Mouse (Mus musculus): Measurements from ENCODE around the gene Unc13a. TPM values are rescaled to one million over a fixed set of nuclear protein-coding genes. Genes with fewer than 3 reads are reported as not detected.

The Unc13a gene
- polyA plus RNA-seq, 1 experiment, result 1.5 TPM

DNA sequence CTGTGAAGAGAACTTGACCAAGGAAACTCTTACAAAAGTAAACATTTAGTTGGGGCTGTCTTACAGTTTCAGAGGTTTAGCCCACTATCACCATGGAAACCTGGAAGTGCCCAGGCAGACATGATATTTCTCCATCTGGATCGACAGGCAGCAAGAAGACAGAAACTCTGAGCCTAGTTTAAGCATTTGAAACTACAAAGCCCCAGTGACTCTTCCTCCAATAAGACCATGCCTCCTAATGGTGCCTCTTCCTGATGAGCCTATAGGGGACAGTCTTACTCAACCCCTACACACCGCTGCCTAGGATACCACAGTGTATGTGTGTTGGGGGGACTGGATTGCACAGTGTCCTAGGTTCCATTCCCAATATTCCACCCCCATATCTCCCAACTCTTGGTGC, 2.5 kb upstream of the Unc13a start:
- no peak overlapping the region for H3ac ChIP-seq (ENCODE audit: control insufficient read depth, insufficient read length, low read depth)
- no peaks in the 10 kb centered on the region for H3K27me3 ChIP-seq (ENCODE audit: control insufficient read depth, insufficient read depth, insufficient read length)
- H3K4me3 ChIP-seq (ENCODE audit: insufficient read depth, poor library complexity, severe bottlenecking), result no peak overlapping the region
- no peak for TF ChIP-seq MYOG (IDR thresholded peaks at IDR 0.05; ENCODE audit: control insufficient read depth, extremely low read depth, insufficient read length)
- no peak for TF ChIP-seq CEBPB (IDR thresholded peaks at IDR 0.05; ENCODE audit: low read depth)
- TF ChIP-seq FOSL1 (IDR thresholded peaks at IDR 0.05; ENCODE audit: insufficient read depth, low read length, poor library complexity, severe bottlenecking), result no peak
- TF ChIP-seq MYOD1 (IDR thresholded peaks at IDR 0.05; ENCODE audit: control insufficient read depth, insufficient read length, low read depth), result no peak
- TF ChIP-seq USF1 (IDR thresholded peaks at IDR 0.05; ENCODE audit: low read depth), result no peak
- TF ChIP-seq CTCF (IDR thresholded peaks at IDR 0.05; ENCODE audit: control insufficient read depth, insufficient read depth, insufficient read length), result no peak
- TF ChIP-seq MAX (IDR thresholded peaks at IDR 0.05), result no peak
- no peaks in the 10 kb centered on the region for H3K79me3 ChIP-seq (ENCODE audit: low read depth)
- H3K36me3 ChIP-seq (ENCODE audit: control insufficient read depth, insufficient read depth), result no peaks in the 10 kb centered on the region
- no peaks in the 10 kb centered on the region for H3K79me2 ChIP-seq (ENCODE audit: control insufficient read depth, insufficient read depth)

DNA sequence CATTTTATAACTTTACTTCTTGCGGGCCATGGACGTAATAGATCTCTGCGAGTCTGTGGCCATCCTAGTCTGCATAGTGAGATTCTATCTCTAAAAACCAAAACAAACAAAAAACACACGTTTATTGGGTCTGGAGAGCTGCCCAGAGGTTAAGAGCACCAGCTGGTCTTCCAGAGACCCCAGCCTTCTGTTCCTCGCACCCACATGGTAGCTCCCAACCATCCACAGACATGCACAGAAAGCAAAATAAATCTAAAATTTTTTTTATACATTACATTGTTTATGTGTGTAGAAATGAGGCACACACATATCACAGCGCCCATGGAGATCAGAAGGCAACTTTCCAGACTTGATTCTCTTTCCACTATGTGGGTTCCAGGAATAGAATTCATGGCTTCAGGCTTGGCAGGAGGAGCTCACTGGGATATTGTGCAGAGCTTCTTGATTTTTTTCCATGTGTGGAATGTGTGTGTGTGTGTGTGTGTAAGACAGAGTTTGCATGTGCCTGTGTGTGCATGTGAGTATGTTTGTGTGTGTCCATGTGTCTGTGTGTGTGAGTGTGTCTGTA, 695 bp upstream of the Unc13a start:
- TF ChIP-seq MYOD1 (IDR thresholded peaks at IDR 0.05; ENCODE audit: control insufficient read depth, insufficient read length, low read depth) (no peak), FOSL1 (IDR thresholded peaks at IDR 0.05; ENCODE audit: insufficient read depth, low read length, poor library complexity, severe bottlenecking) (no peak), CTCF (IDR thresholded peaks at IDR 0.05; ENCODE audit: control insufficient read depth, insufficient read depth, insufficient read length) (no peak), MAX (IDR thresholded peaks at IDR 0.05) (no peak), CEBPB (IDR thresholded peaks at IDR 0.05; ENCODE audit: low read depth) (no peak), MYOG (IDR thresholded peaks at IDR 0.05; ENCODE audit: control insufficient read depth, extremely low read depth, insufficient read length) (no peak), USF1 (IDR thresholded peaks at IDR 0.05; ENCODE audit: low read depth) (no peak)
- Histone ChIP-seq H3K4me3 (ENCODE audit: insufficient read depth, poor library complexity, severe bottlenecking) (no peak overlapping the region), H3K27me3 (ENCODE audit: control insufficient read depth, insufficient read depth, insufficient read length) (no peaks in the 10 kb centered on the region), H3K79me2 (ENCODE audit: control insufficient read depth, insufficient read depth) (no peaks in the 10 kb centered on the region), H3K36me3 (ENCODE audit: control insufficient read depth, insufficient read depth) (no peaks in the 10 kb centered on the region), H3K79me3 (ENCODE audit: low read depth) (no peaks in the 10 kb centered on the region), H3ac (ENCODE audit: control insufficient read depth, insufficient read length, low read depth) (no peak overlapping the region)

DNA sequence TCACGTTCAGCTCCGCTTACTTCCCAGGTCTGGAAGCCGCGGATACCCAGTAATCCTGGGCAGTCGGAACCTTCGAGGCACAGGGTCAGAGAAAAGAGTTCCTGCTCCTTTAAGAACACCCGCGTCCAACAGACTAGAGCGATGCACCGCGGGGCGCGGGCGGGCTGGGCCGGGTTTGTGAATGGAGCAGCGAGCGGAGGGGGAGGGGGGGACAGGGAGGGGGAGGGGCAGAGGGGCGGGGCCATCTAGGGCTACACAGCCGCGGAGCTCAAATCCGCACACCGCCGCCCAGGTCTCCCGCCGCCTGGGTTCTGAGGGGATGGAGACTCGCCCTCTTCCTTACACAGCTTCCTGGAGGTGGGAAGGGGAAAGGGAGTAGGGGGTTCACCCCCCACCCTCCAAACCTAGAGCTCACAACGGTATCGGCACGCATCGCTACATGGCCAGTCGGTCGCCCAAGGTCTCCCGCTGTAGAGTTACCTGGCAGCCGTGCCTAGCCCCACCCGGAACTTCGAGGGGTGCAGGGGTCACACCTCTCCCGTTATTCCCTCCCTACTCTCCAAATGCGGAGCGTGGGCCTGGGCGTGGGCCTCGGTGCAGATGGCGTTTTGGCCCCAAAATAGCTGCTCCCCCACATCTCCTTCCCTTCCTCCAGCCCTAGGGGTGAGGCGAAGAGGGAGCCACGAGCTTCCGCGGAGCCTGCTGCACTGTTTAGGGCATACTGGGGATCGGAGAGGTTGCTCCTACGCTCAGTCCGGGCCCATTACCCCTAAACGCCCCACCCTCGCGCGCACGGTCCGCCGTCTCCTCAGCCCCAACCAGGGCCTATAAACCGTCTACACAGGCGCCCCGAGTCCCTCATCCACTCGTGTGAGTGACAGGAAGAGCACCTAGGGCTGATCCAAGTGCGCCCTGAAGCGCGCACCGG, 672 bp downstream of the Unc13a start:
- peak overlapping the region; percentile 32 for H3K4me3 ChIP-seq (ENCODE audit: insufficient read depth, poor library complexity, severe bottlenecking)
- H3K27me3 ChIP-seq (ENCODE audit: control insufficient read depth, insufficient read depth, insufficient read length), result no peaks in the 10 kb centered on the region

DNA sequence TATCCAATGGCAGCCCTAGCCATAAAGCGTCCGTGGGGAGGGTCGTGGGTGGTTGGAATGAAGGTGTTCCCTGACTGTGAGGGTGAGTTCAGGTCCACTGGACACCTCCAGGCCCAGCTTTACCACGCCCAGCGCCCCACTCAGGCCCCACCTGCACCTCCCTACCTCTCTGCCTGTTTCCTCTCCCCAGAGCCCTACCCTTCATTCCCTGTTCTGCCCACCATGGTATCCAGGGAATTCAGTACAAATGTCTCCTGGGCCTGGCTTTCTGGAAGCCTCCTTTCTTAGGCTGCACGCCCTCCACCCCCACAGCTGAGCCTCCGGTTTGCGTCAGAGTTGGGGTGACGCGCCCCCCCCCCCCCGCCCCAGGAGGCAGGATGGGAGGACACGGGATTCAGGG, 1.4 kb downstream of the Unc13a start:
- Histone ChIP-seq H3ac (ENCODE audit: control insufficient read depth, insufficient read length, low read depth) (peak overlapping the region; percentile 47), H3K36me3 (ENCODE audit: control insufficient read depth, insufficient read depth) (no peaks in the 10 kb centered on the region), H3K79me2 (ENCODE audit: control insufficient read depth, insufficient read depth) (no peaks in the 10 kb centered on the region), H3K79me3 (ENCODE audit: low read depth) (no peaks in the 10 kb centered on the region), H3K27me3 (ENCODE audit: control insufficient read depth, insufficient read depth, insufficient read length) (no peaks in the 10 kb centered on the region), H3K4me3 (ENCODE audit: insufficient read depth, poor library complexity, severe bottlenecking) (peak overlapping the region; percentile 32)
- TF ChIP-seq MYOG (IDR thresholded peaks at IDR 0.05; ENCODE audit: control insufficient read depth, extremely low read depth, insufficient read length), result no peak
- no peak for TF ChIP-seq CEBPB (IDR thresholded peaks at IDR 0.05; ENCODE audit: low read depth)
- no peak for TF ChIP-seq MAX (IDR thresholded peaks at IDR 0.05)
- TF ChIP-seq CTCF (IDR thresholded peaks at IDR 0.05; ENCODE audit: control insufficient read depth, insufficient read depth, insufficient read length), result no peak
- TF ChIP-seq USF1 (IDR thresholded peaks at IDR 0.05; ENCODE audit: low read depth), result no peak
- TF ChIP-seq FOSL1 (IDR thresholded peaks at IDR 0.05; ENCODE audit: insufficient read depth, low read length, poor library complexity, severe bottlenecking), result no peak
- no peak for TF ChIP-seq MYOD1 (IDR thresholded peaks at IDR 0.05; ENCODE audit: control insufficient read depth, insufficient read length, low read depth)

More for the DNA sequence above, 672 bp downstream of the Unc13a start:
- Histone ChIP-seq H3K36me3 (ENCODE audit: control insufficient read depth, insufficient read depth) (no peaks in the 10 kb centered on the region), H3K79me3 (ENCODE audit: low read depth) (no peaks in the 10 kb centered on the region), H3K79me2 (ENCODE audit: control insufficient read depth, insufficient read depth) (no peaks in the 10 kb centered on the region), H3ac (ENCODE audit: control insufficient read depth, insufficient read length, low read depth) (peak overlapping the region; percentile 47)
- TF ChIP-seq MYOD1 (IDR thresholded peaks at IDR 0.05; ENCODE audit: control insufficient read depth, insufficient read length, low read depth) (no peak), CEBPB (IDR thresholded peaks at IDR 0.05; ENCODE audit: low read depth) (no peak), MAX (IDR thresholded peaks at IDR 0.05) (no peak), USF1 (IDR thresholded peaks at IDR 0.05; ENCODE audit: low read depth) (no peak), FOSL1 (IDR thresholded peaks at IDR 0.05; ENCODE audit: insufficient read depth, low read length, poor library complexity, severe bottlenecking) (no peak), CTCF (IDR thresholded peaks at IDR 0.05; ENCODE audit: control insufficient read depth, insufficient read depth, insufficient read length) (no peak), MYOG (IDR thresholded peaks at IDR 0.05; ENCODE audit: control insufficient read depth, extremely low read depth, insufficient read length) (no peak)

DNA sequence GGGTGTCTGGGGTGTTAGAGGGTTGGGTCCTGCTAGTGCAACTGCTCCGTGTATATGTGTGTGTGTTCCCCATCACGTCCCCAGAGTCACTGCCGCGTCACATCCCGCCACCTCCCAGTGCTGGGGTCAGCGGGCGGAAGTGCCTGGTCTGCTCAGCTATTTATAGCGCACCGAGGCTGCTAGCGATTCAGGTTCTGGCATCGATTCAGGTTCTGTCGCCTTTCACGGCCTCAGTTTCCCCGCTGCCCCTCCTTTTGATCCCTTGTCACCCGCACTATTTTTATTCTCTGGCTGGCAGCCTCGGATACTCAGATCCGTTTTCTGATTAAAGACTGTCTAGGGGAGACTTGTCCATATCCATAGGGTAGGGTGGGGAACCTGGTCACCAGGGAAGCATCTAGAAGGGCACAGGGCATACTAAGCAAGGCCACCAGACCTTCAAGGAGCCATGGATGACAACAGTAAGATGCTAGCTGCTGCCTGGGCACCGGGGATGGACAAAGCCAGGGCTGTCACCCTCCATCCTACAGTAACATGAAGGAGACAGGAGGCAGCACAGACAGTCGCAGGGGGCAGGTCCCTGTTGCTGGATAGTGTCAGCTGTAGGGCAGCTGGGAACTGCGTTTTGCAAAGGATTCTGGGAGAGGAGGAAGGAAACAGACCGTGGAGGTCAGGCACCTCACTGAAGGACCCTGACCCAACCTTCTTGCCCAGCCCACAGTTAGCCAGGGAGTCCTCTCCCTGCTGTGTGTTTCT, 3.2 kb downstream of the Unc13a start:
- Histone ChIP-seq H3K36me3 (ENCODE audit: control insufficient read depth, insufficient read depth) (no peaks in the 10 kb centered on the region), H3K27me3 (ENCODE audit: control insufficient read depth, insufficient read depth, insufficient read length) (no peaks in the 10 kb centered on the region)

More for the DNA sequence above, 3.2 kb downstream of the Unc13a start:
- TF ChIP-seq CEBPB (IDR thresholded peaks at IDR 0.05; ENCODE audit: low read depth) (no peak), FOSL1 (IDR thresholded peaks at IDR 0.05; ENCODE audit: insufficient read depth, low read length, poor library complexity, severe bottlenecking) (no peak), MAX (IDR thresholded peaks at IDR 0.05) (no peak), MYOD1 (IDR thresholded peaks at IDR 0.05; ENCODE audit: control insufficient read depth, insufficient read length, low read depth) (no peak), USF1 (IDR thresholded peaks at IDR 0.05; ENCODE audit: low read depth) (no peak)
- Histone ChIP-seq H3K79me3 (ENCODE audit: low read depth) (no peaks in the 10 kb centered on the region), H3ac (ENCODE audit: control insufficient read depth, insufficient read length, low read depth) (peak overlapping the region; percentile 42), H3K4me3 (ENCODE audit: insufficient read depth, poor library complexity, severe bottlenecking) (no peak overlapping the region), H3K79me2 (ENCODE audit: control insufficient read depth, insufficient read depth) (no peaks in the 10 kb centered on the region)
